Mouse (Mus musculus): ENCODE data around the gene Arhgap8. TPM values are rescaled to one million over a fixed set of nuclear protein-coding genes. Genes with fewer than 3 reads are reported as not detected.

Arhgap8 gene
- total RNA-seq, 1 experiment: 11.6 TPM

GRCm38 (mm10) chr15:84784812-84785211 is 65.0 kb downstream of the Arhgap8 start:
- Histone ChIP-seq H3K36me3 (ENCODE audit: control insufficient read depth, insufficient read depth, low read length, poor library complexity, severe bottlenecking) (0 out of 2 replicates have a peak, but pooled peaks cover 2% of the 10 kb centered on the region), H3K9me3 (ENCODE audit: control insufficient read depth, insufficient read depth, low read depth, low read length) (no peaks in the 10 kb centered on the region), H3K9ac (ENCODE audit: insufficient read depth, low read depth, low read length, poor library complexity, severe bottlenecking) (no peak overlapping the region), H3K27ac (ENCODE audit: insufficient read depth, low read depth, low read length, poor library complexity, severe bottlenecking) (no peak overlapping the region), H3K4me3 (ENCODE audit: insufficient read depth in 1 of 2, low read depth in 1 of 2, low read length in 2 of 2, poor library complexity in 1 of 2, severe bottlenecking in 1 of 2) (peak overlapping the region in 1 of 2 experiments; percentile 22; a peak in 1 of 4 replicates), H3K4me1 (ENCODE audit: control insufficient read depth in 2 of 2, insufficient read depth in 2 of 2, low read length in 2 of 2, poor library complexity in 1 of 2) (peaks cover 0 to 7% of the 10 kb centered on the region in 2 experiments; a peak in 1 of 4 replicates)
- no peak for TF ChIP-seq ZNF384 (IDR thresholded peaks at IDR 0.05; ENCODE audit: low read depth, low read length)
- TF ChIP-seq ZC3H11A (IDR thresholded peaks at IDR 0.05; ENCODE audit: borderline replicate concordance, low read depth, low read length): no peak
- TF ChIP-seq CHD2 (IDR thresholded peaks at IDR 0.05; ENCODE audit: low read depth, low read length): no peak
- no peak for TF ChIP-seq MAFK (IDR thresholded peaks at IDR 0.05; ENCODE audit: insufficient read depth, low read depth, low read length)
- no peak for TF ChIP-seq HCFC1 (IDR thresholded peaks at IDR 0.05; ENCODE audit: borderline replicate concordance, insufficient read depth, low read length)
- DNase-seq (ENCODE audit: low read depth, low spot score): no peak
- in situ Hi-C loops (cut with MboI; ENCODE audit: low sequenced_read_pairs in 2 of 2, unreplicated experiment in 2 of 2): no loop called here

- no peak overlapping the region for H3K4me3 ChIP-seq (ENCODE audit: insufficient read depth in 1 of 2, low read depth in 1 of 2, low read length in 2 of 2, poor library complexity in 1 of 2, severe bottlenecking in 1 of 2)
- peaks cover 0 to 7% of the 10 kb centered on the region in 2 experiments; a peak in 1 of 4 replicates for H3K4me1 ChIP-seq (ENCODE audit: control insufficient read depth in 2 of 2, insufficient read depth in 2 of 2, low read length in 2 of 2, poor library complexity in 1 of 2)
- no peak for DNase-seq (ENCODE audit: low read depth, low spot score)
- peaks cover 4% of the 10 kb centered on the region; the same call in 1 of the 2 replicates for H3K36me3 ChIP-seq (ENCODE audit: control insufficient read depth, insufficient read depth, low read length, poor library complexity, severe bottlenecking)
- no peak overlapping the region for H3K27ac ChIP-seq (ENCODE audit: insufficient read depth, low read depth, low read length, poor library complexity, severe bottlenecking)
- in situ Hi-C loops (cut with MboI; ENCODE audit: low sequenced_read_pairs in 2 of 2, unreplicated experiment in 2 of 2): no loop called here
- no peak for TF ChIP-seq MAFK (IDR thresholded peaks at IDR 0.05; ENCODE audit: insufficient read depth, low read depth, low read length)
- no peak for TF ChIP-seq ZC3H11A (IDR thresholded peaks at IDR 0.05; ENCODE audit: borderline replicate concordance, low read depth, low read length)
- no peak for TF ChIP-seq HCFC1 (IDR thresholded peaks at IDR 0.05; ENCODE audit: borderline replicate concordance, insufficient read depth, low read length)
- TF ChIP-seq ZNF384 (IDR thresholded peaks at IDR 0.05; ENCODE audit: low read depth, low read length): no peak
- no peak for TF ChIP-seq CHD2 (IDR thresholded peaks at IDR 0.05; ENCODE audit: low read depth, low read length)
- no peaks in the 10 kb centered on the region for H3K9me3 ChIP-seq (ENCODE audit: control insufficient read depth, insufficient read depth, low read depth, low read length)
- no peak overlapping the region for H3K9ac ChIP-seq (ENCODE audit: insufficient read depth, low read depth, low read length, poor library complexity, severe bottlenecking)
Measured at GRCm38 (mm10) chr15:84787161-84787560, 67.3 kb downstream of the Arhgap8 start.

GRCm38 (mm10) chr15:84793649-84794048 is 73.8 kb downstream of the Arhgap8 start:
- H3K36me3 ChIP-seq (ENCODE audit: control insufficient read depth, insufficient read depth, low read length, poor library complexity, severe bottlenecking): peaks cover 26% of the 10 kb centered on the region; the same call in 1 of the 2 replicates
- H3K4me1 ChIP-seq (ENCODE audit: control insufficient read depth in 2 of 2, insufficient read depth in 2 of 2, low read length in 2 of 2, poor library complexity in 1 of 2): no peaks in the 10 kb centered on the region
- H3K27ac ChIP-seq (ENCODE audit: insufficient read depth, low read depth, low read length, poor library complexity, severe bottlenecking): peak overlapping the region; percentile 41; the same call in 1 of the 2 replicates
- no peak for TF ChIP-seq MAFK (IDR thresholded peaks at IDR 0.05; ENCODE audit: insufficient read depth, low read depth, low read length)
- TF ChIP-seq CHD2 (IDR thresholded peaks at IDR 0.05; ENCODE audit: low read depth, low read length): no peak
- no peak for TF ChIP-seq HCFC1 (IDR thresholded peaks at IDR 0.05; ENCODE audit: borderline replicate concordance, insufficient read depth, low read length)
- TF ChIP-seq ZNF384 (IDR thresholded peaks at IDR 0.05; ENCODE audit: low read depth, low read length): no peak
- TF ChIP-seq ZC3H11A (IDR thresholded peaks at IDR 0.05; ENCODE audit: borderline replicate concordance, low read depth, low read length): no peak
- no peak overlapping the region for H3K4me3 ChIP-seq (ENCODE audit: insufficient read depth in 1 of 2, low read depth in 1 of 2, low read length in 2 of 2, poor library complexity in 1 of 2, severe bottlenecking in 1 of 2)
- no peak for DNase-seq (ENCODE audit: low read depth, low spot score)
- in situ Hi-C loops (cut with MboI; ENCODE audit: low sequenced_read_pairs in 2 of 2, unreplicated experiment in 2 of 2): no loop called here
- no peaks in the 10 kb centered on the region for H3K9me3 ChIP-seq (ENCODE audit: control insufficient read depth, insufficient read depth, low read depth, low read length)
- H3K9ac ChIP-seq (ENCODE audit: insufficient read depth, low read depth, low read length, poor library complexity, severe bottlenecking): no peak overlapping the region

GRCm38 (mm10) chr15:84800132-84800531 is 80.3 kb downstream of the Arhgap8 start:
- H3K4me3 ChIP-seq (ENCODE audit: insufficient read depth in 1 of 2, low read depth in 1 of 2, low read length in 2 of 2, poor library complexity in 1 of 2, severe bottlenecking in 1 of 2): no peak overlapping the region
- in situ Hi-C loops (cut with MboI; ENCODE audit: low sequenced_read_pairs in 2 of 2, unreplicated experiment in 2 of 2): no loop called here
- no peaks in the 10 kb centered on the region for H3K4me1 ChIP-seq (ENCODE audit: control insufficient read depth in 2 of 2, insufficient read depth in 2 of 2, low read length in 2 of 2, poor library complexity in 1 of 2)
- no peak for TF ChIP-seq ZNF384 (IDR thresholded peaks at IDR 0.05; ENCODE audit: low read depth, low read length)
- TF ChIP-seq ZC3H11A (IDR thresholded peaks at IDR 0.05; ENCODE audit: borderline replicate concordance, low read depth, low read length): no peak
- TF ChIP-seq CHD2 (IDR thresholded peaks at IDR 0.05; ENCODE audit: low read depth, low read length): no peak
- no peak for TF ChIP-seq HCFC1 (IDR thresholded peaks at IDR 0.05; ENCODE audit: borderline replicate concordance, insufficient read depth, low read length)
- no peak for TF ChIP-seq MAFK (IDR thresholded peaks at IDR 0.05; ENCODE audit: insufficient read depth, low read depth, low read length)
- H3K36me3 ChIP-seq (ENCODE audit: control insufficient read depth, insufficient read depth, low read length, poor library complexity, severe bottlenecking): peaks cover 31% of the 10 kb centered on the region; the same call in 1 of the 2 replicates
- H3K9me3 ChIP-seq (ENCODE audit: control insufficient read depth, insufficient read depth, low read depth, low read length): no peaks in the 10 kb centered on the region
- no peak overlapping the region for H3K27ac ChIP-seq (ENCODE audit: insufficient read depth, low read depth, low read length, poor library complexity, severe bottlenecking)
- H3K9ac ChIP-seq (ENCODE audit: insufficient read depth, low read depth, low read length, poor library complexity, severe bottlenecking): no peak overlapping the region
- no peak for DNase-seq (ENCODE audit: low read depth, low spot score)
